Mouse (Mus musculus) lung, adult 2 months (tissue): ENCODE data around the gene Fam234b.

Source experiments
- CTCF ChIP-seq: fragments of 200-500 bp; IDR thresholded peaks from 2 replicates; pipeline ENCODE4 v1.5.1; 2011; ENCODE audit warnings: mild to moderate bottlenecking, low read length, control low read depth; ENCODE audit not compliant: insufficient read depth
- POLR2A ChIP-seq: fragments of 200-500 bp; IDR thresholded peaks from 2 replicates; pipeline ENCODE4 v1.6.1; 2011; ENCODE audit warnings: low read depth, mild to moderate bottlenecking, control low read depth, low read length, borderline replicate concordance; ENCODE audit errors: extremely low read depth

DNA sequence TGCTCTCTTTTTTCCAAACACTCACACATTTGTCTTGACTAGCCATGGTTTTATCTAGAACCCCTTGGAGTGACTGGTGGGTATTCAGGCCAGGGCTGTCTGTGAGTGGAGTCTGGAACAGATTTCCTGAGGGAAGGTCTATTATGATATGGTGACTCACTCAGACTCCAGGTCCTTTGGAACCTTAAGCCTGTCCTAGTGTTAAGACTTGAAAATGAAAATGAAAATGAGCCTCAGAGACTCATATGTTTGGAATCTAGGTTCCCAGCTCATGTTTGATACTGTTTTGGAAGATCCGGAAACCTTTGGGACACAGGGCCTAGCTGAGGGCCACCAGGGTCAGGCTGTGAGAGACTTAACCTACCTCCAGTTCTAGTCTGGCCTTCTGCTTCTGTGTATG, 68.3 kb downstream of the Fam234b start:
- no peak for TF ChIP-seq POLR2A
- TF ChIP-seq CTCF: no peak
